Mouse (Mus musculus): Measurements from ENCODE around the gene Dhfr. TPM values are rescaled to one million over a fixed set of nuclear protein-coding genes. Genes with fewer than 3 reads are reported as not detected.

The Dhfr gene
- polyA plus RNA-seq, 1 experiment = 2.5 TPM

- H3K4me3 ChIP-seq (ENCODE audit: insufficient read depth, low read length) = no peak overlapping the region
- no peaks in the 10 kb centered on the region for H3K4me1 ChIP-seq (ENCODE audit: control insufficient read depth, insufficient read depth, low read length)
- no peak overlapping the region for H3K27ac ChIP-seq (ENCODE audit: insufficient read depth, low read length)
- TF ChIP-seq CTCF (IDR thresholded peaks at IDR 0.05; ENCODE audit: extremely low read depth, insufficient read depth, low read length) (no peak), POLR2A (IDR thresholded peaks at IDR 0.05; ENCODE audit: extremely low read depth, insufficient read depth, low read length) (no peak)
Measured at GRCm38 (mm10) chr13:92337773-92338462, 16.6 kb upstream of the Dhfr start.

GRCm38 (mm10) chr13:92339787-92340186 lies 14.7 kb upstream of the Dhfr start:
- no peak for TF ChIP-seq POLR2A (IDR thresholded peaks at IDR 0.05; ENCODE audit: extremely low read depth, insufficient read depth, low read length)
- TF ChIP-seq CTCF (IDR thresholded peaks at IDR 0.05; ENCODE audit: extremely low read depth, insufficient read depth, low read length) = no peak
- no peaks in the 10 kb centered on the region for H3K4me1 ChIP-seq (ENCODE audit: control insufficient read depth, insufficient read depth, low read length)
- H3K27ac ChIP-seq (ENCODE audit: insufficient read depth, low read length) = no peak overlapping the region
- no peak overlapping the region for H3K4me3 ChIP-seq (ENCODE audit: insufficient read depth, low read length)

DNA sequence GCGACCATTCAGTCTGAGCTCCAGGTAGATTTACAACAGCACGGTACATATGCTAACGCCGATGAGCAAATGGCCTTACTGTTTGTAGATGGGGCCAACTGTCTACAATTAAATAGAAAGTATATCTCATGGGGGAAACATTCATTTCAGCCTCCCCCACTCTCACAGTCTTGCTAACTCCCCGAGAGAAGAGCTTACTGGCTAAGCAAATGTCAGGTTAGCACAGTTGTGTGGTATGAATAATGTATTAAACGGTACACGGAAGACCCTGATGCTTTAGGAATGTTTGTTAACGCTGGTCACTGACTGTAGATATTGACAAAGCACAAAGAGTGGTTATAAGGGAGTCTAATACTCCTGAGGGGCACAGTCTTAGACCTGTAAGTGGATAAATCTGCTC lies 10.5 kb upstream of the Dhfr start:
- TF ChIP-seq POLR2A (IDR thresholded peaks at IDR 0.05; ENCODE audit: extremely low read depth, insufficient read depth, low read length) = no peak
- TF ChIP-seq CTCF (IDR thresholded peaks at IDR 0.05; ENCODE audit: extremely low read depth, insufficient read depth, low read length) = no peak
- H3K4me3 ChIP-seq (ENCODE audit: insufficient read depth, low read length) = no peak overlapping the region
- H3K4me1 ChIP-seq (ENCODE audit: control insufficient read depth, insufficient read depth, low read length) = no peaks in the 10 kb centered on the region

GRCm38 (mm10) chr13:92346338-92346737 lies 8.2 kb upstream of the Dhfr start:
- H3K4me3 ChIP-seq (ENCODE audit: insufficient read depth, low read length) = no peak overlapping the region
- no peak for TF ChIP-seq POLR2A (IDR thresholded peaks at IDR 0.05; ENCODE audit: extremely low read depth, insufficient read depth, low read length)
- TF ChIP-seq CTCF (IDR thresholded peaks at IDR 0.05; ENCODE audit: extremely low read depth, insufficient read depth, low read length) = no peak
- no peak overlapping the region for H3K27ac ChIP-seq (ENCODE audit: insufficient read depth, low read length)
- H3K4me1 ChIP-seq (ENCODE audit: control insufficient read depth, insufficient read depth, low read length) = no peaks in the 10 kb centered on the region

More for the DNA sequence above, 10.5 kb upstream of the Dhfr start:
- no peak overlapping the region for H3K27ac ChIP-seq (ENCODE audit: insufficient read depth, low read length)

GRCm38 (mm10) chr13:92351100-92351499 lies 3.4 kb upstream of the Dhfr start:
- Histone ChIP-seq H3K4me1 (ENCODE audit: control insufficient read depth, insufficient read depth, low read length) (peaks cover 2% of the 10 kb centered on the region), H3K4me3 (ENCODE audit: insufficient read depth, low read length) (no peak overlapping the region), H3K27ac (ENCODE audit: insufficient read depth, low read length) (no peak overlapping the region)
- no peak for TF ChIP-seq POLR2A (IDR thresholded peaks at IDR 0.05; ENCODE audit: extremely low read depth, insufficient read depth, low read length)
- no peak for TF ChIP-seq CTCF (IDR thresholded peaks at IDR 0.05; ENCODE audit: extremely low read depth, insufficient read depth, low read length)

GRCm38 (mm10) chr13:92353956-92354355 lies 570 bp upstream of the Dhfr start:
- TF ChIP-seq POLR2A (IDR thresholded peaks at IDR 0.05; ENCODE audit: extremely low read depth, insufficient read depth, low read length) (no peak), CTCF (IDR thresholded peaks at IDR 0.05; ENCODE audit: extremely low read depth, insufficient read depth, low read length) (no peak)
- Histone ChIP-seq H3K27ac (ENCODE audit: insufficient read depth, low read length) (no peak overlapping the region), H3K4me3 (ENCODE audit: insufficient read depth, low read length) (peak overlapping the region; percentile 67), H3K4me1 (ENCODE audit: control insufficient read depth, insufficient read depth, low read length) (peaks cover 2% of the 10 kb centered on the region)

GRCm38 (mm10) chr13:92355272-92355643 lies 732 bp downstream of the Dhfr start:
- Histone ChIP-seq H3K4me1 (ENCODE audit: control insufficient read depth, insufficient read depth, low read length) (peaks cover 2% of the 10 kb centered on the region), H3K27ac (ENCODE audit: insufficient read depth, low read length) (no peak overlapping the region), H3K4me3 (ENCODE audit: insufficient read depth, low read length) (peak overlapping the region; percentile 67)
- TF ChIP-seq CTCF (IDR thresholded peaks at IDR 0.05; ENCODE audit: extremely low read depth, insufficient read depth, low read length) (no peak), POLR2A (IDR thresholded peaks at IDR 0.05; ENCODE audit: extremely low read depth, insufficient read depth, low read length) (no peak)

- H3K4me3 ChIP-seq (ENCODE audit: insufficient read depth, low read length) = no peak overlapping the region
- H3K4me1 ChIP-seq (ENCODE audit: control insufficient read depth, insufficient read depth, low read length) = peaks cover 2% of the 10 kb centered on the region
- TF ChIP-seq POLR2A (IDR thresholded peaks at IDR 0.05; ENCODE audit: extremely low read depth, insufficient read depth, low read length) (no peak), CTCF (IDR thresholded peaks at IDR 0.05; ENCODE audit: extremely low read depth, insufficient read depth, low read length) (no peak)
- no peak overlapping the region for H3K27ac ChIP-seq (ENCODE audit: insufficient read depth, low read length)
Measured at GRCm38 (mm10) chr13:92356376-92356775, 1.9 kb downstream of the Dhfr start.

GRCm38 (mm10) chr13:92357644-92358043 lies 3.1 kb downstream of the Dhfr start:
- no peak overlapping the region for H3K4me3 ChIP-seq (ENCODE audit: insufficient read depth, low read length)
- H3K27ac ChIP-seq (ENCODE audit: insufficient read depth, low read length) = no peak overlapping the region
- TF ChIP-seq POLR2A (IDR thresholded peaks at IDR 0.05; ENCODE audit: extremely low read depth, insufficient read depth, low read length) (no peak), CTCF (IDR thresholded peaks at IDR 0.05; ENCODE audit: extremely low read depth, insufficient read depth, low read length) (no peak)
- peaks cover 2% of the 10 kb centered on the region for H3K4me1 ChIP-seq (ENCODE audit: control insufficient read depth, insufficient read depth, low read length)

DNA sequence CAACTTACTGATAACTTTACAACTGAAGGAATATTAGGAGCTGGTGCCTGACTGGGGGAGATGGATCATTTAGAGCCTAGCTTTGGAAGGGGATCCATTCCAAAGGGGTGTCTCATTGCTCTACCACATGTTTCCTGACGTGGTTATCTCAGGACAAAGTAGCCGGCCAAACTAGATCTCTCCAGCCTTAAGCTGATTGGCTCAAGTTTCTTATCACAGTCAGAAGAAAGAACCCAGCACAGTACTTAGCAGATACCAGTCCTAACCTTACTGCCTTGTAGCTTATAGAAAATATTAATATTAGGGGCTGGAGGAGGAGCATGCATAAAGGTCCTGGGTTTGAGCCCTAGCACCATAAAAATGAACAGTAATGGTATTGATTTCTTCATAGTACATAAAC lies 7.1 kb downstream of the Dhfr start:
- no peaks in the 10 kb centered on the region for H3K4me1 ChIP-seq (ENCODE audit: control insufficient read depth, insufficient read depth, low read length)
- no peak for TF ChIP-seq CTCF (IDR thresholded peaks at IDR 0.05; ENCODE audit: extremely low read depth, insufficient read depth, low read length)
- TF ChIP-seq POLR2A (IDR thresholded peaks at IDR 0.05; ENCODE audit: extremely low read depth, insufficient read depth, low read length) = no peak
- no peak overlapping the region for H3K27ac ChIP-seq (ENCODE audit: insufficient read depth, low read length)
- H3K4me3 ChIP-seq (ENCODE audit: insufficient read depth, low read length) = no peak overlapping the region

Data from cortical plate, adult 2 months (tissue).